In genomic region chr12:75836524-75836962, GRCm38 (mm10) we compare ENCODE assay signal across 8 mouse cellular contexts. TPM values are rescaled to one million over a fixed set of nuclear protein-coding genes. Genes with fewer than 3 reads are reported as not detected.
DNase-seq lines count a peak whose midpoint lies in the region; ATAC-seq and TF ChIP-seq lines count a peak whose summit lies in the region.

No protein-coding gene starts in this region.

- peak overlapping the region; percentile 54 for H3K4me3 ChIP-seq in gastrocnemius, adult 2 months
- H3K4me3 ChIP-seq in heart, embryonic 11.5 days (ENCODE audit: low read depth, low read length), result peak overlapping the region; percentile 23
- peak overlapping the region; percentile 5; the same call in 1 of the 2 replicates for H3K4me3 ChIP-seq in midbrain, embryonic 15.5 days

- H3K4me2 ChIP-seq in heart, embryonic 11.5 days, result peak overlapping the region; percentile 67
- H3K4me2 ChIP-seq in midbrain, embryonic 15.5 days, result peak overlapping the region; percentile 30

- 0 out of 2 replicates have a peak, but pooled peaks have one; percentile 23 for ATAC-seq in heart, embryonic 11.5 days (replicated peaks; ENCODE audit: insufficient number of reproducible peaks, low FRiP score, low TSS enrichment)
- ATAC-seq in midbrain, embryonic 15.5 days (replicated peaks), result no peak

- H3K9me3 ChIP-seq in heart, embryonic 11.5 days (replicated peaks; ENCODE audit: control insufficient read depth, low read length), result no peaks in the 10 kb centered on the region
- H3K9me3 ChIP-seq in midbrain, embryonic 15.5 days, result no peaks in the 10 kb centered on the region

- no peak for TF ChIP-seq CTCF in gastrocnemius, adult 2 months (IDR thresholded peaks at IDR 0.05)

- H3K36me3 ChIP-seq in heart, embryonic 11.5 days (ENCODE audit: control insufficient read depth, insufficient read depth, low read length), result no peaks in the 10 kb centered on the region
- no peaks in the 10 kb centered on the region for H3K36me3 ChIP-seq in midbrain, embryonic 15.5 days (replicated peaks)

- peak; percentile 25 for DNase-seq in gastrocnemius, adult 2 months
- no peak for DNase-seq in gastrocnemius, postnatal 25 days
- DNase-seq in kidney, postnatal 10 days, result peak; percentile 65
- no peak for DNase-seq in right cerebral cortex, postnatal 36 days (ENCODE audit: low spot score in 2 of 2)
- no peak for DNase-seq in left cerebral cortex, adult 11 months (ENCODE audit: low spot score)
- DNase-seq in urinary bladder, postnatal 14 days (ENCODE audit: low spot score), result no peak

- H3K27ac ChIP-seq in gastrocnemius, adult 2 months, result peak overlapping the region; percentile 40
- H3K27ac ChIP-seq in heart, embryonic 11.5 days (ENCODE audit: low read depth, low read length), result peak overlapping the region; percentile 73
- H3K27ac ChIP-seq in midbrain, embryonic 15.5 days, result no peak overlapping the region

- intact Hi-C loops in gastrocnemius, adult 2 months (cut with DNase I), result no loop called here

- H3K9ac ChIP-seq in heart, embryonic 11.5 days (ENCODE audit: low read depth, low read length), result no peak overlapping the region; the same call in 1 of the 2 replicates
- H3K9ac ChIP-seq in midbrain, embryonic 15.5 days, result no peak overlapping the region

- peaks cover 62% of the 10 kb centered on the region for H3K4me1 ChIP-seq in heart, embryonic 11.5 days (ENCODE audit: control insufficient read depth, insufficient read depth, low read length)
- H3K4me1 ChIP-seq in midbrain, embryonic 15.5 days, result peaks cover 12% of the 10 kb centered on the region

- no peaks in the 10 kb centered on the region for H3K27me3 ChIP-seq in heart, embryonic 11.5 days (ENCODE audit: control insufficient read depth, insufficient read depth, low read length)
- no peaks in the 10 kb centered on the region for H3K27me3 ChIP-seq in midbrain, embryonic 15.5 days (replicated peaks)

- 5% methylated on average over 11 of the region's 11 CpGs for WGBS in heart, embryonic 11.5 days (ENCODE audit: insufficient replicate concordance)
- WGBS in midbrain, embryonic 15.5 days, result 22% methylated on average over 11 of the region's 11 CpGs

RNA-seq across cellular contexts. Expression of gene Syne2, which starts 18.6 kb away (rescaled TPM):
- total RNA-seq in gastrocnemius, adult 2 months (2021), result 10 to 100 TPM; 15.0 to 15.5 TPM
- total RNA-seq in gastrocnemius, postnatal 25 days (2021), result 10 to 100 TPM; 13.2 to 13.5 TPM
- 45.2 and 64.1 TPM in 2 replicates for polyA plus RNA-seq in heart, embryonic 11.5 days (2014; fragmentation: Nextera tagmentation; extraction: Ambion mirVana)
- 52.7 and 56.0 TPM in 2 replicates for polyA plus RNA-seq in midbrain, embryonic 15.5 days (2015; fragmentation: Nextera tagmentation; extraction: Ambion mirVana)

Comparison
In these comparisons a context has a peak if more than half of its experiments do, and no peak if none do; other contexts are left out.
1. DNase-seq: peak in gastrocnemius, adult 2 months (single experiment) and kidney, postnatal 10 days (single experiment); none in gastrocnemius, postnatal 25 days (single experiment), right cerebral cortex, postnatal 36 days (0 of 2), left cerebral cortex, adult 11 months (single experiment) and urinary bladder, postnatal 14 days (single experiment).
2. Peak in every context shown above with its lines, with median percentiles within 50 percentile points of each other: H3K4me3 ChIP-seq.